Mouse (Mus musculus) gastrocnemius, postnatal 10 days (tissue): ENCODE results near the gene Rnf7. TPM values are rescaled to one million over a fixed set of nuclear protein-coding genes. Genes with fewer than 3 reads are reported as not detected.

Source experiments
- total RNA-seq, 2 experiments: library from RNA; stranded (reverse); gene quantifications; 2 replicates each; pipeline ENCODE4 v1.2.3; 2021

The Rnf7 gene
- total RNA-seq, 2 experiments from 2014 or later = 75.8 to 85.4 TPM

Other genes with a start within 250 kb of the Rnf7 start
- gene Atp1b3, start 114.2 kb downstream of the Rnf7 start, total RNA-seq = 10 to 100 TPM; 61.5 to 66.8 TPM
- 1 to 10 TPM in 1 of 2 experiments, under 1 TPM in 1; 0.89 to 1.3 TPM for gene Gm28729, start 46.6 kb upstream of the Rnf7 start, total RNA-seq
- gene Rasa2, start 152.9 kb upstream of the Rnf7 start, total RNA-seq = 1 to 10 TPM; 4.3 to 9.6 TPM